Mouse (Mus musculus): ENCODE data around the gene Ski.

Ski gene

DNA sequence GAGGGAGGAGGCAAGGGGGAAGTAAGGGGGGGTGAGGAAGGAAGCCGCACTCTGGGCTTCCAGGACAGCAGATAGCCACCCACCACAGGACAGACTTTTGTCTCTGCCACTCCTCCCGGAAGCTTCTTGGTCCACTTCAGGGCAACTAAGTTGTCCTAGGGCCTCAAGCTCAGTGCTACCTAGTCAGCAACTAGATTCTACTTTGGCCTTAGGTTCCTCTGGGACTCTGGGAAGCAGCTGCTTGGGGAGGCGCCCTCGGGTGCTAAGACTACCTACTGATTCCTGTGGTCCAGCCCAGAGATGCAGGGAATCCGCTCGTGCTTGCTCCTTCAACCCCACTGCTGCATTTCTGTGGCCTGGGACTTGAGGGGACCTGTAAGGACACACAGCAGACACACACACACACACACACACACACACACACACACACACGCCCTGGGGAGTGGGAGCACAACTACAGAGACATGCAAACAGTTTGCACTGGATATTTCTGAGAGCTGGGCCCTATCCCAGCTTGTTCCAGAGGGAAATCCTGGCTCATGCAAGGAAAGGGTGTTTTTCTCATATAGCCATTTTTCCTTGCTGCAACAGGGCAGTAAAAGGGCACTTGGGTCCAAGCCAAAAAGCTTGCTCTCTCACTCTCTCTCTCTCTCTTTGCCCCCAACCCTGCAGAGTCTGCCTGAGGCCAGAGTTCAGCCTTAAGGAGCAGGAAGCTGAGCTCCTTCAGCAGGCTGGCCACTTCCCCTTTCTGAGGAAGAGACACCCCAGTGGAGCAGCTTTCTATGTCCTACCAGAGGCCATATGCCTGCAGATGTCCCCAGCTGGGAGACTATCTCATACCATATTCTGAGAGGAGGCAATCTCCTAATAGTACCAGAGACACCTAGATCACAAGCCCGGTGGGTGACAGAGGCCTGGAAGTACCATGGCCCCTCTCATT lies 12.2 kb upstream of the Ski start:
- DNase-seq (ENCODE audit: low spot score in 2 of 2): no peak

- peak; percentile 89 to 91 for DNase-seq (ENCODE audit: low spot score in 2 of 2)
Measured at GRCm38 (mm10) chr4:155233878-155234277, 11.5 kb upstream of the Ski start.

DNA sequence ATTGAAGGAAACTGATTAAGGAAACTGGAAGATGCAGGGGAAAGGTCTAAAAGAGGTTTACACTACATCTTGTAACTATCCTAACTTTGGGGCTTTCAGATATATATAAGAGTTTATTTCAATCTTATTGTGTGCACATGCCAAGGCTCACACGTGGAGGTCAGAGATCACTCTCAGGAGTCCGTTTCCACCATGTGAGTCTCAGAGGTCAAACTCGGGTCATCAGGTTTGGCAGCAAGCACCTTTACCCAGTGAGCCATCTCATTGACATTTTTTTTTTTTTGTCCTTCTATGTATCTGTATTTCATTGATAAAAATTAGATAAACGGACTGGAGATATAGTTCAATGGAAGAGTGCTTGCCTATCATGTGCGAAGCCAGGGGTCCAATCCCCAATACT lies 6.1 kb upstream of the Ski start:
- no peak for DNase-seq (ENCODE audit: low spot score in 2 of 2)

DNA sequence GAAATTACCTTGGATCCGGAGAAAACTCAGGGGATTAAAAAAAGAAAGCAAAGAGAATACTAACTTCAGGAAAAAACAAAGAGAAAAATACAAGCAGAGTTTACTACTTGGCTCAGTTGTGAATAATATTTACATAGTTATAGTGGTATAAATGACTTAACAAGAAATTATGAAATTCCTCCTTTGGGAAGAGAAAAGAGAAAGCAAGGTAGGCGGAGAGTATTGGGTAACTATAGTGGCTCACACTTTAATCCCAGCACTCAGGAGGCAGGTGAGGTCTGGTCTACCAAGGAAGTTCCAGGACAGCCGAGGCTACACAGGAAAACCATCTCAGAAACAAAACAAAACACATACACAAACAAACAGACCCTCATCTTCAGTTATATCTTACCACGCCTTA lies 5.6 kb upstream of the Ski start:
- DNase-seq (ENCODE audit: low spot score in 2 of 2): no peak

GRCm38 (mm10) chr4:155225918-155226317 lies 3.5 kb upstream of the Ski start:
- DNase-seq (ENCODE audit: low spot score in 2 of 2): no peak

DNA sequence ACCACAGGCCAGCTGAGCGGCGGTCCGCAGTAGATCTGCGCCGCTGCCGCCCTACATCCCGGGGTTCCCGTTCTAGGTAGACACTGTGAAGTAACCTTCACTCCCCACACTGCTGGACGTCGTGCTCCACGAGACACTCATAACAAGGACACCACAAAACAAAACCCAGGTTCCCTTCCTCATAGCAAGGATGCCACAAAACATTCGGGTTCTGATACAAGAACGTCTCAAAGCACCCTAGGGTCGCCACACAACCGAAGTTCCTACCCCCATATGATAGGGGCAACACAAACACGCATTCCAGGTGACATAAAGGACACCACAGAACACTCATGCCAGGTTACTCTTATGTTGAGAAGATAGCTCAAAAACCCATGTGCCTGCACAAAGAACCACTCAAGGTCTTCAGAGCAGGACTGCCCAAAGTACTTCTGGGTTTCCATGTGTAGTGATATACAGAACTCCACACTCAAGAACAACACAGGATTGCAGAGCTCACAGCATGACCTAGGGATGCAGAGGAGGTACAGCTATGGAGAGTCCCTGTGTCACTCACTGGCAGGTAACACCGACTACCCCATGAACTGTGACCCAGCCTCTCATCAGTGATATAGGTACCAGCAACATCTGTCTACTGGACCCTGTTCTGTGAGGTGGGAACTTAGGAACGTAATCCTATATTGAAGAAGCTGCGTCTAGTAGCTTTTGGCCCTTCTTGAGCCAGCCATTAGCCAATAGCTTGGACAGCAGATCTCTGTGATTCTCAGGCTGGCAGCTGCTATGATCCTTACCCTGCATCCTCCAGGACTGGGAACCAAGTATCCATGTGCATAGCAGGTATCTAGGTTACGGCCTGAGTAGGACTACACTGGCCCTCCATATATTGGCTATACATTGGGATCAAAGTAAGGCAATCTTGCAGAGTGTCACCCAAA lies 1.5 kb upstream of the Ski start:
- DNase-seq (ENCODE audit: low spot score in 2 of 2): no peak

- peak; percentile 97 to 99 for DNase-seq (ENCODE audit: low spot score in 2 of 2)
Measured at GRCm38 (mm10) chr4:155222841-155223593, 625 bp upstream of the Ski start.

DNA sequence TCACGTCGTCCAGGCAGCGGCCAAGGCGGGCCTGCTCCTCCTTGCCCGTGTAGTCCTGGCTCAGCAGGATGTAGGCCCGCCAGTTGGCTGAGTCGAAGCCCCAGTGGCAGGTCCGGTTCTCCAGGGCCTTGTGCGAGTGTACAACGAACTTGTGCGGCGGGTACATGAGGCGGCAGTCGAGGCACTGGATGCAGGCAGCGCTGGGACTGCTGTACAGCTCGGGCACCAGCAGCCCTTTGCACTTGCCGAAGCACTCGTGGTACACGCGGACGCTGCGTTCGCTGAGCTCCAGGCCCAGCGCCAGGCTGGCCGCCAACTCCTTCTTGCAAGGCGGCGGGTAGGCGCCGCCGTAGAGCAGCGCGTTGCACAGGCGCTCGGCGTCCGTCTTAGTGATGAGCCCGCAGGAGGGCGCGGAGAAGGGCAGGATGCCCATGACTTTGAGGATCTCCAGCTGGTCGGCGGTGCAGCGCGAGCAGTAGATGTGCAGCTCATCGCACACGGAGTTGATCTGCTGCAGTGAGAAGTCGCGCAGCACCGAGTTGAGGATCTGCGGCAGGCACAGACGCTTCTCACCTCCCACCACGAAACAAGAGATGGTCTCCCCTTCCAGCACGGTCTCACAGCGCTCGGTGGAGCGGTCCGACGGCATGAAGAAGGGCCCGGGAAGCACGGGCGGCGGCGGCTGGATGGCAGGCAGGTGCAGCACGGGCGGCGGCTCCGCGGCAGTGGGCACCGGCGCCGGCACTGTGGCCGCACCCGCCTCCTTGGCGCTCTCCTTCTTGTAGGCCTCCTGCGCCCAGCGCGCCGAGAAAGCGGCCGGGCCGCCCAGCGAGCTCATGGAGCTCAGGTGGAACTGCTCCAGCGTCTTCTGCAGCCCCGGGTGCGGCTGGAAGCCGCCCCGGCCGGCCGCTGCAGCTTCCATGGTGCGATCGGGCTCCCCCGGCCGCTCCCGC lies 517 bp downstream of the Ski start:
- peak; percentile 50 to 69 for DNase-seq (ENCODE audit: low spot score in 2 of 2)

GRCm38 (mm10) chr4:155221106-155221505 lies 1.3 kb downstream of the Ski start:
- DNase-seq (ENCODE audit: low spot score in 2 of 2): no peak

DNA sequence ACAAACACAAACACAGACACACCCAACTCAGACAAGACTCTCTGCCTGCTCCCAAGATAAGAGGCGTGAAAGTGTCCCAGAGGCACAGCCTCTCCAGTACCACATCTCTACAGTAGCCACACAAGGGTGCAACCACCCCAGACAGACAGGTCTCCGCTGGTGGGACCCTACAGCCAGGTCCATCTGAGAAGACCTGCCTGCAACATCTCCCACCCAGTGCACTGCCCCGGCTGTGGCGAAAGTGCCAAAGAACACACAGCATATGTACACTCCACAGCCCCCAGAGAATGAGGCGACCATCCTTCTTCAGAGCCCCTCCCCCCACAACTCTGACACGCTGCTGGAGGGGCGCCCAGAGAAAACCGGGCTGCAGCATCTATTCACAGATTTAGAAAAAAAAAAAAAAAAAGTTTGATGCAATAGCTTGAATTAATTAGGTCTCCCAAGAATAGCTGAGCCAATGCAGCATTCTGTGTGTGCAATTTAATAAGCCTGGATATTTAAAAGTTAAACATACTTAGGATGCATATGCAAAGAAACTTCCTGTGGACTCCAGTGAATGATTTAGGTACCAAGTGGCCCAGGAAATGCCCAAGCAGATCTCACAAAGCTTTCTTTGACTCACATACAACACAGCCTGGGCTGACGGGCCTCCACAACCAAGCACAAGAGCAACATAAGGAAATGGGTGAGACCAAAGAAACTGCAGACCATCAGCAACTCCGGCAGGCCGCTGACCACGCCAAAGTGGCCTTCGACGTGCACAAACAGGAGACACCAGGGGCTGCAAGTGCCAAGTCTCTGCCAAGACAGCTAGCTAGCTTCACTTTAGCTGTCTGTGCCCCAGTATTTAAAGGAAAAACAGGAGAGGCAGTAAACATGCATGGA lies 1.9 kb downstream of the Ski start:
- DNase-seq (ENCODE audit: low spot score in 2 of 2): no peak

- DNase-seq (ENCODE audit: low spot score in 2 of 2): no peak
Measured at GRCm38 (mm10) chr4:155219271-155220212, 2.9 kb downstream of the Ski start.

DNA sequence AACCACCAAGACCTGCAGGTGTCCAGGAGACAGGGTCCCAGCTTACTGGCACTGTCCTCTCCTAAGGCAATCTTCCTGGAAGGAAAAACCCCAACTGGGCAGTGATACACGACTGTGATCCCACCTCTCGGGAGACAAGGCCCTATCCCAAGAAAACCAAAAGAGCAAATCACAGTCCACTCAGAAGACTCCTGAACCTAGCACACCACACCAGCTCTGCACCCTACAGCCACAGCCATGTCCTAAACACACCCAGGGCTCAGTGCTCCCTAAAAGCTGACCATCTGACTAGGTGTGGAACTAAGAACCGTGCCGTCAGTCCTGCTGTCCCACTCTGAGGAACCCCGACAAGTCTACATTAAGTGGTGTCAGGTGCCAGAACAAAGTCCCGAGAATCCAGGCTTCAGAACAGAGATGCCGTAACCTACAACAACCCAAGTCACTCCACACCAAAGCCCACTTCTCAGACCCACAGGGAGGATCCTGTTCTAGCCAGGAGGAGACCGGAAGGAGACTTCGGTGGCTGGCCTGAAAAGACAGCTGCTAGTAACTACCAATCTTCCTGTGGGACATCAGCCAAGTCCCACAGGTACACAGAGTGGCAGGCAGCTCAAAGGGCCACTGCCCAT lies 4.2 kb downstream of the Ski start:
- no peak for DNase-seq (ENCODE audit: low spot score in 2 of 2)

GRCm38 (mm10) chr4:155217241-155218103 lies 4.9 kb downstream of the Ski start:
- DNase-seq (ENCODE audit: low spot score in 2 of 2): peak in 1 of 2 experiments; percentile 61

- DNase-seq (ENCODE audit: low spot score in 2 of 2): peak; percentile 65 to 83
Measured at GRCm38 (mm10) chr4:155215773-155216630, 6.4 kb downstream of the Ski start.

DNA sequence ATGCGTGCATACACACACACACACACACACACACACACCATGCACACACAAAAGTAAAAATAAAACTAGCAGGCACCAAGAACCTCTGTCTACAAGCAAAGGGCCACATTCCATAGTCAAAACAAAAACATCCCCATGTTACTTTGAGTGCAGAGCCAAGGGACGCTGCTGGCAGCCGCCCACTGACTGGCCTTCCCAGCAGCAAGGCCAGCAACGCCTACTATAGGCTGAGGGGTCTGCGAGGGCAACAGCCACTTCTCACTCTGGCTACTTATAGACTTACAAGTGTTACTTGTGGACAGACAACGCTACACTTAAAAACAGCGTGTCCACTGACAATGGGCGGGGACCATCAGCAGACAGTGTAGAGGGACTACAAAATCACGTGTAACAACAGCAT lies 7.2 kb downstream of the Ski start:
- DNase-seq (ENCODE audit: low spot score in 2 of 2): no peak

DNA sequence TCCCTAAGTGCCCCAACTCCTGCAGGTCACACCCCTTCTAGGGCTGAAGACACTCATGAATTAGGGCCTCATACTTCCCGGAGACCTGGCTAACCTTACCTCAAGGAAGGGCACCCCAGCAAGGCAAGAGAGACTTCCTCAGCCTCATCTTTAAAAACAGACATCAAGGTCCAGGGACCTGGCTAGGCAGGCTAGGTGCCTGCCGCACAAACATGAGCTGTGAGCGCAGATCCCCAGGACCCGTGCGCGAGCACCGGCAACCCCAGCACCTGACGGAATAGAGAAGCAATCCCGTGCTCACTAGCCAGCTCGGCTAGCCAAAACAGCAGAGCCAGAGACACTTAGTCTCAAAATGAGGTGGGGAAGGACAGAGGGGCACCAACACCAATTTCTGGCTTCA lies 7.6 kb downstream of the Ski start:
- no peak for DNase-seq (ENCODE audit: low spot score in 2 of 2)
